8 mouse cellular contexts compared by ENCODE assay signal in the genomic region with DNA sequence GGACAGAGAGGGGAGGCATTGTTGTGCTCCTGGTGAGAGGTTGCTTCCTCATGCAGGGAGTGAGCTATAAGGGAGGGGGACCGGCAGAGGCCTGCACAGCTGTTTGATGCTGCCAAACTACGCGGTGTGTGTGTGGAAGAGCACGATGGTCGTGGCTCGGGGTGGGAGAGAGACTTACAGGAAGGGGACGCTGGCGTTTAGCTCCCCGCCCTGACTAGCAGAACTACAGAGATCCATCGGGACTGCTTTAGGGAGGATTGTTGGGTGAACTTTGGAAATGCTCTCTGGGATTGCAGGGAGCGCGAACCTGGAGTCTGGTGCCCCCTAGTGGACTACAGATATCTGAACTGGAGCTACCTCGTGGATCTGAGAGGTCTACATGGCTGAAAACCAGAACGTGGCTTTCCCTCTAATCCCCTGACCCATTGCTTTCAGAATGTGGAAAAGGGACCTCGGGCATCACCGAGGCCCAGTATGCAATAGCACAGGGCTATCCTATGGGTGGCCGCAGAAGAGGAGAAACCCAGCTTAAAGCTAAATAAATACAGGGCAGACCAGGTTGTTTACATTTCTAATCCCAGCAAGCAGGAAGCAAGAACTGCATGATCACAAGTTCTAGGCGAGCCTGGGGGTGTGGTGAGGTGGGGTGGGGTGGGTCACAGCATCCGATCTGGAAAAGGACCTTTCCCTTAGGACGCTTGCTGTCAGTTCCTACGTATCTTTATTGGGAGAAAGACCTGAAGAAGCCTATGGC. TPM values are rescaled to one million over a fixed set of nuclear protein-coding genes. Genes with fewer than 3 reads are reported as not detected.
DNase-seq lines count a peak whose midpoint lies in the region; ATAC-seq and TF ChIP-seq lines count a peak whose summit lies in the region.

No protein-coding gene starts in this region.

- no peaks in the 10 kb centered on the region for H3K27me3 ChIP-seq in cerebellum, adult 2 months (ENCODE audit: control insufficient read depth, insufficient read depth, low read length)
- H3K27me3 ChIP-seq in forebrain, postnatal 0 days (ENCODE audit: insufficient read depth, low read length) = no peaks in the 10 kb centered on the region

- no peak for TF ChIP-seq POLR2A in cerebellum, adult 2 months (IDR thresholded peaks at IDR 0.05; ENCODE audit: borderline replicate concordance, insufficient read depth, low read length)

- H3K9ac ChIP-seq in forebrain, postnatal 0 days = no peak overlapping the region

- H3K4me2 ChIP-seq in forebrain, postnatal 0 days (ENCODE audit: low read depth) = peak overlapping the region; percentile 42

- TF ChIP-seq CTCF in cerebellum, adult 2 months (IDR thresholded peaks at IDR 0.05; ENCODE audit: borderline replicate concordance, insufficient read depth, low read depth, low read length) = peak; percentile 69
- TF ChIP-seq CTCF in forebrain, postnatal 0 days (IDR thresholded peaks at IDR 0.05; ENCODE audit: low read depth) = peak; percentile 78

- H3K27ac ChIP-seq in cerebellum, adult 2 months (ENCODE audit: insufficient read depth, low read length) = no peak overlapping the region
- H3K27ac ChIP-seq in forebrain, postnatal 0 days (ENCODE audit: low read depth, low read length) = no peak overlapping the region

- peak; percentile 42 for DNase-seq in Muller cell, postnatal 12 days (ENCODE audit: inconsistent ontology term)
- peak; percentile 38 to 51 for DNase-seq in cerebellum, adult 2 months
- peak; percentile 67 for DNase-seq in forebrain, postnatal 0 days
- DNase-seq in layer of hippocampus, adult 9-10 months (ENCODE audit: low spot score) = peak; percentile 26
- DNase-seq in lung, postnatal 10 days = peak; percentile 57
- peak; percentile 80 for DNase-seq in retina, embryonic 14.5 days (ENCODE audit: low spot score)
- no peak for DNase-seq in c-Kit-positive CD71-positive TER-119-positive erythroid progenitor cells, embryonic 14.5 days (ENCODE audit: low spot score)

- H3K9me3 ChIP-seq in forebrain, postnatal 0 days (ENCODE audit: low read length) = no peaks in the 10 kb centered on the region

- H3K4me1 ChIP-seq in cerebellum, adult 2 months (ENCODE audit: control insufficient read depth, insufficient read depth, low read length) = no peaks in the 10 kb centered on the region
- no peaks in the 10 kb centered on the region for H3K4me1 ChIP-seq in forebrain, postnatal 0 days (ENCODE audit: insufficient read depth)

- ATAC-seq in forebrain, postnatal 0 days = peak; percentile 88
- peak; percentile 59 to 72 for ATAC-seq in hematopoietic stem cell, adult 5-6 weeks (replicated peaks in 1 of 2; ENCODE audit: insufficient read depth in 1 of 2, low FRiP score in 2 of 2, low TSS enrichment in 1 of 2, low read depth in 1 of 2, poor library complexity in 2 of 2, severe bottlenecking in 2 of 2)

- H3K4me3 ChIP-seq in cerebellum, adult 2 months (replicated peaks; ENCODE audit: insufficient read depth, low read depth, low read length) = peak overlapping the region; percentile 13
- H3K4me3 ChIP-seq in forebrain, postnatal 0 days (ENCODE audit: low read depth, low read length) = peak overlapping the region; percentile 19; the same call in 1 of the 2 replicates

- WGBS in cerebellum, adult 2 months = 19% methylated on average over 21 of the region's 21 CpGs
- WGBS in forebrain, postnatal 0 days = 33% methylated on average over 21 of the region's 21 CpGs

- H3K36me3 ChIP-seq in forebrain, postnatal 0 days (ENCODE audit: insufficient read depth) = no peaks in the 10 kb centered on the region

RNA-seq across cellular contexts. Expression of gene AU015836, which starts 57.2 kb away (rescaled TPM):
- polyA plus RNA-seq in cerebellum, adult 2 months (2012; rRNA removed) = not detected in 2 replicates
- total RNA-seq in forebrain, postnatal 0 days (2014; rRNA removed) = not detected in 2 replicates
- not detected in 2 replicates for polyA plus RNA-seq in forebrain, postnatal 0 days (2015; fragmentation: Nextera tagmentation; extraction: Ambion mirVana)
- not detected in 2 replicates for total RNA-seq in hematopoietic stem cell, adult 5-6 weeks (2017)
